Mouse (Mus musculus): ENCODE data around the gene Nkx2-3.

Gene Nkx2-3

DNA sequence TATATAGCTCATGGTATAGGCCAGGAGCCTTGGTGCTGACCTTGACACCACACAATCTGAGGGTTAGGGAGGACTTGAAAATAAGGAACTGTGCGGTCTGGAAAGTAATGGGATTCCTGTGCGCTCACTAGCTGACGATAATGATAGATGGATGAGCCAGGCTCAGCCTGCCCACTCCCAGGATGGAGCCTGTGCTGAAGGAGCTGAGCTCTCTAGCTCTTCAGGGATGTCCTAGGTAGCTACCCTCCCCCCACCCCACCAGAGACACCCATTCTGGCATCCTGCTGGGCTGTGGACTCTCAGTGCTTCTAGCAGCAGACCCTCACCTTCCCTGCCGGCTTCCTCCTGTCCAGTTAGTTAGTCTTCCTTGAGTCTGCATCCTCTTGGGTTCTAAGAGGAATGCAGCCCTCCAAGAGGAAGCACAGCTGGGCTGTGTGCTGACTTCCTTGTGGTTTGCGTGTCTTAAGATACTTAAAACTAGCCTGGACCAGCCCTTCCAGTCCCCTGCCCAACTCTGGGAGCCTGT, 6.4 kb downstream of the Nkx2-3 start:
- no peak for DNase-seq (ENCODE audit: low spot score)

DNA sequence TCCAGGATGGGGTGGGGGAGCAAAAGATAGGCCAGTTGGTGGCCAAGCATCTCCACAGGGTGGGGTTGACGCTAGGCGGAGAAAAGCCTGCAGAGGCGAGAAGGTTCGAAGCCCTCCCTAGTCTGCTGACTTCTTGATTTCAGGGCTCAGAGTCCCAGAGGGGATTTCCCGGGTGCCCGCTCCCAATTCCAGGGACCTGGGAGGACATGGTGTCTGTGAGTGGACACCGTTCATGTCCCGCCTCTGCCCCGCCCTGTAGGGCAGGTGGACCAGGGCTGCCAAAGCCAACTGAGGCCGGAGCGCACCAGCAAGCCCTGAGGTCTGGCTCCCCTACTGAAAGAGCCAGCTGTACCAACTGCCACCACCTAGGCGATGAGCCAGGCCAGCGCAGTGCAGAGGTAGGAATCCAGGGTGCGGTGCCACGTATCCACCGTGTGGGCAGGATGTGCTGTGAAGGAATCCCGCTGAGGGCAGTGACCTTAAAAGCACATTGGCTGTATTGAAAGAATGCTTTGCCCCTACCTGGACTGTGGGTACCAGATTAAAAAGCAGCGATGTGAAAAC, 7.9 kb downstream of the Nkx2-3 start:
- no peak for DNase-seq (ENCODE audit: low spot score)

GRCm38 (mm10) chr19:43623913-43624312, 11.8 kb downstream of the Nkx2-3 start:
- peak; percentile 49 for DNase-seq (ENCODE audit: low spot score)

GRCm38 (mm10) chr19:43626160-43626559, 14.0 kb downstream of the Nkx2-3 start:
- no peak for DNase-seq (ENCODE audit: low spot score)

DNA sequence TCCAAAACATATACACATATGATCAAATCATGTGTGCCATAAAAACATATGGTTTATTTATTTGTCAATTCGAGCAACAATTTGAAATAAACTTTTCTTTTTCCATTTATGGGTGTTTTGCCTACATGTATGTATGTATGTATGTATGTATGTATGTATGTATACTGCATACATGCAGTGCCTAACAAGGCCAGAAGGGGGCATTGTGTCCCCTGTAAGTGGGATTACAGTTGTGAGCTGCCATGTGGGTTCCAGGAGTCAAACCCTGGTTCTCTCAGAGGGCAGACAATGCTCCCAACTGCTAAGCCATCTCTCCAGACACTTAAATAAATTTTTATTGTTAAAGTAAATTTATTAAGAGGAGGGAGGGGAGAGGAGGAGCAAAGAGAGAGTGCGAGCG, 15.2 kb downstream of the Nkx2-3 start:
- no peak for DNase-seq (ENCODE audit: low spot score)

- no peak for DNase-seq (ENCODE audit: low spot score)
Observed at GRCm38 (mm10) chr19:43629088-43629487, 17.0 kb downstream of the Nkx2-3 start.

DNA sequence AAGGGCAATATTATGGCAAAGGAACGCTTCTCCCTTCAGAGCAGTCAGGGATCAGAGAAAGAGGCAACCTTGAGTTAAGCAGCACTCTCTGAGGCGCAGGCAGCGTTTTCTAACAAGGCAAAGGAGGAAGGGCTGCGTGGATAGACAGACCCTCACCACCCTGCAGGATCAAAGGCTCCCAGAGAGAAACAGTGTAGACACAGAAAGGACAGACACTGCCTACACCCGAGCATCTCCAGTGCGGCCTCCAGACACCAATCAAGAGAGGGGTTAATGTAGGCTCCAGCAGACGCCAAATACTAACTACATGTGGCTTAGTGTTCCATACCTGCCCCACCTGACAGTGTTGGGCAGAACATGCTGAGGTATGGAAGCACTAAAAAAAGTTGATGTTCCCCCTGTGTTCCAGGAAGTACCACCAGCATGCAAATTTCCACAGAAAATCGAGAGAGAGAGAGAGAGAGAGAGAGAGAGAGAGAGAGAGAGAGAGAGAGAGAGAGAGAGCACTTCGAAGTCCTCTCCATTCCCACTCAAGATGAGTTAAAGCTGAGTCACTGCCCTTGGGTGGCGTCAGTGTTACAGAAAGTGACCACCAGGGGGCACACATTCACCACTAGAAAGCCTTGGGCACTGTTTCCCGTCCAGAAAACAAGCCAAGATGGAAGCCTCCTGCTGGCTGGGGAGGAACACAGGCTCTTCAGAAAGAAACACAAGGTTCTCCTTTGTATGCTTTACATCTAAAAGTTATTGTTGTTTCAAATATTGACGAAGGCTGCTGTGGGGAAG, 18.5 kb downstream of the Nkx2-3 start:
- peak; percentile 81 for DNase-seq (ENCODE audit: low spot score)

GRCm38 (mm10) chr19:43641833-43642232, 29.7 kb downstream of the Nkx2-3 start:
- no peak for DNase-seq (ENCODE audit: low spot score)

- DNase-seq (ENCODE audit: low spot score) = no peak
Observed at GRCm38 (mm10) chr19:43642843-43643242, 30.7 kb downstream of the Nkx2-3 start.

DNA sequence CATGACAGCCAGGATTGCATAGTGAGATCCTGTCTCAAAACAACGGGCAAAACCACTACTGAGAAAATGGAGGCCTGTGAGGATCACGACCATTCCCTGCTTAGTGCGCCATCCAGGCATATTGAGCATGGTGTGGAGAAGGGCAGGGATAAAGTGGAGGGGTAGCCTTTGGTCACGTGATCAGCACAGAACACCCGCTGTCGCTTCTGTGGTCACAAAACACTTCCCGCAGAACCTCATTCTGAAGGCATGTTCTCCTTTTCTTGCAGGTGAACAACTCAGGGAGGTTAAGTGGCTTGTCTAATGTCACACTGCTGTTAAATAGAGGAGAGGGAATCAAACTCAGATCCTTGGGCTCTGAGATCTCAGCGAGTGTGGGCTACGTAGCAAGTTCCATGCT, 33.4 kb downstream of the Nkx2-3 start:
- DNase-seq (ENCODE audit: low spot score) = no peak

DNA sequence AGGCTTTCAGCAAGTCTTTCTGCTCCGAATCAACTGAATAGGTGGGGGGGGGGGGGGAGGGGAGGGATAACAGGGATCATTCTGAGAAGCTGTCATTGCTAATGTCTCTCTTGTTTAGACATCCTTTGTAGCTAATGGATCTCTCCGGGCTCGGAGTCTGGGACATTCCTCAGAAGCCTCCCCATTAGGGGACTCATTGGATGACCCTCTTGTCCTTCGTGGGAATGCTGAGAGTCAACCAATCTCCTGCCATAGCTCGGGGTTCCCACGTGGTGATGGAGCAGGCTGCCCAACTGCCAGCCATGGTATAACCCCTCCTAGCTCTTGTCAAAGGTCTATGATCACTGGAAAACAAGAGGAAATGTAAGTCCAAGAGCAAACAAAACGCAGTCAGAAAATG, 34.7 kb downstream of the Nkx2-3 start:
- no peak for DNase-seq (ENCODE audit: low spot score)

- DNase-seq (ENCODE audit: low spot score) = no peak
Observed at GRCm38 (mm10) chr19:43647261-43647660, 35.1 kb downstream of the Nkx2-3 start.

DNA sequence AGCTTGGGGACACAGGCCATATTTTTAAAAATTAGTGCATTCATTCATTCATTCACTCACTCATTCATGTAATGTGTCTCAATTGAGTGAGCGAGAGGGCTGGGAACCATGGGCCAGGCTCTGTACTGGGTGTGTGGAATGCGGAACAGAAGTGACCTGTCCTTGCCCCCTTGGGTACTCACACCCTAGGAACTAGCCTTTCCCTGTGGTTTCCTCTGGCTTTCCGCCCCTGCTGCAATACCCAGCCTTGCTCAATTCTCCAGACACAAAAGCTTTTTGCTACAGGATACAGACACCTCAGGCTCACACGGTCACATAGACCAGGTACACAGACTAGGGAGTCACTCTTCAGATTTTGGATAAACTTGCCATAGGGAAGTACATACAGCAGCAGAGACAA, 36.2 kb downstream of the Nkx2-3 start:
- DNase-seq (ENCODE audit: low spot score) = no peak

DNA sequence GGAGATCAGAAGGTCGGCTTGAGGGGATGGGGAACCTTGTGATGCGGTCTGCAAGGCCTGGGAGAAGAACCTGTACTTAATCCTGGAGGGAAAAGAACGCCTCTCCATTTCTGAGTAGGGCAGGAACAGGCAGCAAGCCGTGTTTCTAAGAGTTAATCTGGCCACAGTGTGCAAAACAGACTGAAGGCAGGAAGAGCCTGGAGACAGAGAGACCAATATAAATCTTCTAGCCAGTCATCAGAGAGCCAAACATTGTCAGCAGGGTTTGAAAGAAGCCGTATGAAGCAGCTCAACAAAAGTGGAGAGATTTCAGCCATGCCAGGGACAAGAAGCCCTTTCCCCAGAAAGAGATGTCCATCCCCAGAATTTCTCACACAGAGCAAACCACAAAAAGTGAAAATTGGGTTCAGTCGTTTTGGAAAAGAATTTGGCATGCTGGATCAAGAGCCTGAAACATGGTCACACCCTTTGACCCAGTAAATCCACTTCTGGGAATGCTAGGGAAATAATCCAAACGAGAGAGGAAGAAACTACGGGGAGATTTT, 39.2 kb downstream of the Nkx2-3 start:
- DNase-seq (ENCODE audit: low spot score) = no peak

DNA sequence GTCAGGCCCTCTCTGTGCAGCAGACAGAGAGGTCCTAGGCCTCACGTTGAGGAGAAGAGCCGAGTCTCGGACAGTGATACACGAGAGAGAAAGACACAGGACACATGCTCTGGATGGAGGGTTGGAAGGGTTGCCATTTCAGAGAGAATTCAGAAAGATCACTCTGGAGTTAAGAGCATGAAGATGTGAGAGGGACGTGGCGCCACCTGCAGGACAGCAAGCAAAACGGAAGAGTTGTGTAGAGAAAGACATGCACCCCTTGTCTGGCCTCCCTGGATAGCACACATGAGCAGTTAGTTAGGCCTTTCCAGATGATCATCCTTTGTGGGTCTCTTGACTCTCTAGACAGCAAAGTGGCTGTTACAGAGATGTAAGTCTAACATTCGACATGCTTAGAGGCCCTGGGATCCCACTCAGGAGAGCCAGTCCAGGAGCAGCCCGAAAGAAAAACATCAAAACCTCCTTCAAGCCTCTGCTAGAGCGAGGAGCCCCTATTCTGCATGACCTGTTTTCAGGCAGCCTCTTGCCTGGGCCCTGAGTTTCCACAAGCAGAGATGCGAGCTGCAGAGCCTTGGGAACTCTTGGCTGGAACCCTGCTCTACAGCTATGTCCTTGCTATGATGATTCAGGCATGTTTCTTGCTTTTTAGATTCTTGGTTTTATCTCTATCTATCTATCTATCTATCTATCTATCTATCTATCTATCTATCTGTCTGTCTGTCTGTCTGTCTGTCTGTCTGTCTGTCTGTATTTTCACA, 43.8 kb downstream of the Nkx2-3 start:
- DNase-seq (ENCODE audit: low spot score) = peak; percentile 51

GRCm38 (mm10) chr19:43659632-43660031, 47.5 kb downstream of the Nkx2-3 start:
- no peak for DNase-seq (ENCODE audit: low spot score)

- no peak for DNase-seq (ENCODE audit: low spot score)
Observed at GRCm38 (mm10) chr19:43660774-43661173, 48.6 kb downstream of the Nkx2-3 start.

GRCm38 (mm10) chr19:43662176-43662967, 50.2 kb downstream of the Nkx2-3 start:
- no peak for DNase-seq (ENCODE audit: low spot score)

GRCm38 (mm10) chr19:43663471-43663870, 51.3 kb downstream of the Nkx2-3 start:
- no peak for DNase-seq (ENCODE audit: low spot score)

All from yolk sac, embryonic 10.5 days (tissue).